Mouse (Mus musculus) neural tube, embryonic 14.5 days (tissue): Measurements from ENCODE around the gene Oxa1l. TPM values are rescaled to one million over a fixed set of nuclear protein-coding genes. Genes with fewer than 3 reads are reported as not detected.

Experiments used
- polyA plus RNA-seq: library from polyadenylated mRNA; unstranded; fragments of >200 nt; fragmentation: Nextera tagmentation; extraction: Ambion mirVana; gene quantifications from 2 replicates; pipeline ENCODE4 v1.2.1, GENCODE M21; 2014

The Oxa1l gene
- polyA plus RNA-seq, 1 experiment from 2014 or later = 75.4 TPM

Other genes with a start within 250 kb of the Oxa1l start
- gene Dad1, start 106.7 kb upstream of the Oxa1l start, polyA plus RNA-seq = 401 and 423 TPM in 2 replicates
- 57.4 and 69.5 TPM in 2 replicates for gene Abhd4, start 106.6 kb upstream of the Oxa1l start, polyA plus RNA-seq
- not detected in 2 replicates for gene Olfr49, start 75.9 kb upstream of the Oxa1l start, polyA plus RNA-seq
- 2.6 and 7.1 TPM in 2 replicates for gene Slc7a7, start 56.9 kb downstream of the Oxa1l start, polyA plus RNA-seq
- gene Mrpl52, start 66.1 kb downstream of the Oxa1l start, polyA plus RNA-seq = 258 and 280 TPM in 2 replicates
- gene Mmp14, start 70.8 kb downstream of the Oxa1l start, polyA plus RNA-seq = 24.7 and 49.0 TPM in 2 replicates
- 26.0 and 35.8 TPM in 2 replicates for gene Lrp10, start 103.3 kb downstream of the Oxa1l start, polyA plus RNA-seq
- 42.1 and 42.8 TPM in 2 replicates for gene Rem2, start 115.3 kb downstream of the Oxa1l start, polyA plus RNA-seq
- 97.9 and 99.1 TPM in 2 replicates for gene Prmt5, start 156.7 kb downstream of the Oxa1l start, polyA plus RNA-seq
- 22.0 and 23.0 TPM in 2 replicates for gene Haus4, start 193.8 kb downstream of the Oxa1l start, polyA plus RNA-seq
- gene Ajuba, start 216.7 kb downstream of the Oxa1l start, polyA plus RNA-seq = 2.3 and 5.7 TPM in 2 replicates
- 4.6 and 5.0 TPM in 2 replicates for gene 4931414P19Rik, start 245.2 kb downstream of the Oxa1l start, polyA plus RNA-seq